Comparison of ENCODE assay signal across 8 mouse cellular contexts in the genomic region with DNA sequence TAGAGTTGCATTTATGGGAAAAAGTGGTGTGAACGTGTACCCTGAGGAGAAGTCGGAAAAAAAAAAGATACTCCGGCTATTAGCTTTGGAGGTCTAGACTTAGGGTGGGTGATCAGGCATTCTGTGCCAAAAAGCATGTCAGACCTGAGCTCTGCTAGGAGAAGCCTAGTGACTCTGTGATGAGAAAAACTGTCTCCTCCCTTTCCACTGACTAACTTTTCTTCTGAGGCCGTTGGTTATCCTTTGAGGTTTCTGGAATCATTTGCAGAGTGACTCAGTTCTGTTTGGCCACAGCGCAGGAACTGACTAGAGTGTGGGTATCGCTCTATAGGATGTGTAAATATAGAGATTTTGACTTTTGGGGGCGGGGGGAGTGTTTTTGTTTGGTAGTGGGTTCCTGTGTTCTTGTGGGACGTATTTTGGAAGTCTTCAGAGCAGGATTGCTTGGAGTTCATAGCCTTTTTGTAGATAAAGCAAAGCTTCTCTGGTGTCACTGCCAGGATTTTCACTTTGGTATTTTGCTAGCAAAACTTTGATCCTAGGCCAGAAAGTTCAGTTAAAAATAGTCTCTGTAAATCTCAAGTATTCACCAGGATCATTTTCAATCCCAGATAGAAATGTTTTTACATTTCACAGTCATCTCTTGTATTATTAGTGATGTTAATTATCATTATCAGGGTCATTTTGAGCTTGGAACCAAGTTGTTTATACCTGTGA. TPM values are rescaled to one million over a fixed set of nuclear protein-coding genes. Genes with fewer than 3 reads are reported as not detected.
DNase-seq lines count a peak whose midpoint lies in the region; ATAC-seq and TF ChIP-seq lines count a peak whose summit lies in the region.

No protein-coding gene starts in this region.

- H3K9me3 ChIP-seq in lung, postnatal 0 days (ENCODE audit: low read length): no peaks in the 10 kb centered on the region
- no peaks in the 10 kb centered on the region for H3K9me3 ChIP-seq in heart, embryonic 16.5 days (replicated peaks; ENCODE audit: control insufficient read depth, low read length)
- no peaks in the 10 kb centered on the region for H3K9me3 ChIP-seq in liver, embryonic 15.5 days (replicated peaks)

- 2% methylated on average over 8 of the region's 8 CpGs for WGBS in lung, postnatal 0 days
- WGBS in heart, embryonic 16.5 days: 5% methylated on average over 8 of the region's 8 CpGs
- WGBS in liver, embryonic 15.5 days (ENCODE audit: insufficient replicate concordance): 14% methylated on average over 8 of the region's 8 CpGs

- no peak for TF ChIP-seq CTCF in lung, postnatal 0 days (IDR thresholded peaks at IDR 0.05)
- TF ChIP-seq CTCF in brain, embryonic 14.5 days (IDR thresholded peaks at IDR 0.05; ENCODE audit: borderline replicate concordance, extremely low read depth, insufficient read depth, insufficient read length): no peak

- TF ChIP-seq EP300 in lung, postnatal 0 days (IDR thresholded peaks at IDR 0.05): no peak

- no peaks in the 10 kb centered on the region for H3K36me3 ChIP-seq in lung, postnatal 0 days (ENCODE audit: insufficient read depth, low read length)
- H3K36me3 ChIP-seq in heart, embryonic 16.5 days (ENCODE audit: control insufficient read depth, insufficient read depth): no peaks in the 10 kb centered on the region
- no peaks in the 10 kb centered on the region for H3K36me3 ChIP-seq in liver, embryonic 15.5 days (replicated peaks)

- peaks cover 4% of the 10 kb centered on the region; the same call in 1 of the 2 replicates for H3K4me1 ChIP-seq in lung, postnatal 0 days (ENCODE audit: insufficient read depth, low read depth, low read length)
- peaks cover 32% of the 10 kb centered on the region for H3K4me1 ChIP-seq in heart, embryonic 16.5 days (ENCODE audit: control insufficient read depth, insufficient read depth, low read length)
- H3K4me1 ChIP-seq in liver, embryonic 15.5 days (replicated peaks): peaks cover 54% of the 10 kb centered on the region

- peak overlapping the region; percentile 99 for H3K27ac ChIP-seq in lung, postnatal 0 days (ENCODE audit: low read length)
- H3K27ac ChIP-seq in heart, embryonic 16.5 days (ENCODE audit: low read length): peak overlapping the region; percentile 95
- H3K27ac ChIP-seq in liver, embryonic 15.5 days (replicated peaks): peak overlapping the region; percentile 93

- no peak for ATAC-seq in lung, postnatal 0 days
- no peak for ATAC-seq in heart, embryonic 16.5 days (replicated peaks; ENCODE audit: extremely low read depth, insufficient read depth, low FRiP score)
- no peak for ATAC-seq in liver, embryonic 15.5 days (ENCODE audit: insufficient read depth)

- peak overlapping the region; percentile 70 for H3K4me2 ChIP-seq in lung, postnatal 0 days (replicated peaks; ENCODE audit: low read depth, low read length)
- peak overlapping the region; percentile 81 for H3K4me2 ChIP-seq in heart, embryonic 16.5 days (ENCODE audit: low read depth, low read length)
- peak overlapping the region; percentile 82 for H3K4me2 ChIP-seq in liver, embryonic 15.5 days

- H3K4me3 ChIP-seq in lung, postnatal 0 days (ENCODE audit: low read depth, low read length): peak overlapping the region; percentile 96
- peak overlapping the region; percentile 99 for H3K4me3 ChIP-seq in heart, embryonic 16.5 days (ENCODE audit: low read length)
- H3K4me3 ChIP-seq in liver, embryonic 15.5 days (replicated peaks): peak overlapping the region; percentile 94

- H3K9ac ChIP-seq in lung, postnatal 0 days (replicated peaks; ENCODE audit: low read depth): peak overlapping the region; percentile 92
- H3K9ac ChIP-seq in heart, embryonic 16.5 days (ENCODE audit: low read length): peak overlapping the region; percentile 99
- peak overlapping the region; percentile 94 for H3K9ac ChIP-seq in liver, embryonic 15.5 days

- TF ChIP-seq POLR2A in brain, embryonic 14.5 days (IDR thresholded peaks at IDR 0.05; ENCODE audit: borderline replicate concordance, extremely low read depth, insufficient read depth, insufficient read length, poor library complexity, severe bottlenecking): no peak

- H3K27me3 ChIP-seq in lung, postnatal 0 days (replicated peaks; ENCODE audit: insufficient read depth, low read length): no peaks in the 10 kb centered on the region
- H3K27me3 ChIP-seq in heart, embryonic 16.5 days (ENCODE audit: control insufficient read depth, insufficient read depth, low read length): no peaks in the 10 kb centered on the region
- no peaks in the 10 kb centered on the region for H3K27me3 ChIP-seq in liver, embryonic 15.5 days

- DNase-seq in lung, postnatal 0 days (ENCODE audit: low spot score): peak; percentile 68
- no peak for DNase-seq in lung, postnatal 25 days (ENCODE audit: low spot score)
- DNase-seq in brain, embryonic 14.5 days (ENCODE audit: low read depth): peak; percentile 22
- no peak for DNase-seq in urinary bladder, postnatal 25 days (ENCODE audit: low spot score)
- DNase-seq in ovary, postnatal 10 days (ENCODE audit: low spot score): no peak
- DNase-seq in layer of hippocampus, adult 8-10 months (ENCODE audit: low spot score in 2 of 2): no peak

RNA-seq across cellular contexts. Expression of gene Rock2, which starts 1.5 kb away (rescaled TPM):
- 18.2 and 22.9 TPM in 2 replicates for polyA plus RNA-seq in lung, postnatal 0 days (2015; fragmentation: Nextera tagmentation; extraction: Ambion mirVana)
- 15.4 and 21.8 TPM in 2 replicates for polyA plus RNA-seq in brain, embryonic 14.5 days (2012; rRNA removed)
- 16.8 and 20.4 TPM in 2 replicates for polyA plus RNA-seq in heart, embryonic 16.5 days (2015; fragmentation: Nextera tagmentation; extraction: Ambion mirVana)
- polyA plus RNA-seq in liver, embryonic 15.5 days (2015; fragmentation: Nextera tagmentation; extraction: Ambion mirVana): 5.6 and 6.3 TPM in 2 replicates
- total RNA-seq in layer of hippocampus, adult 8-10 months (2022): 100 to 1,000 TPM; 109 to 143 (median 128) TPM

Comparison
In these comparisons a context has a peak if more than half of its experiments do, and no peak if none do; other contexts are left out.
1. DNase-seq: peak in lung, postnatal 0 days (single experiment) and brain, embryonic 14.5 days (single experiment); none in lung, postnatal 25 days (single experiment), urinary bladder, postnatal 25 days (single experiment), ovary, postnatal 10 days (single experiment) and layer of hippocampus, adult 8-10 months (0 of 2).
2. Peak in every context shown above with its lines, with median percentiles within 50 percentile points of each other: H3K27ac ChIP-seq, H3K4me2 ChIP-seq, H3K4me3 ChIP-seq and H3K9ac ChIP-seq.